Mouse (Mus musculus) hematopoietic stem cell, adult 5-6 weeks (primary cell): ENCODE results near the gene Dbil5. TPM values are rescaled to one million over a fixed set of nuclear protein-coding genes. Genes with fewer than 3 reads are reported as not detected.
A peak's percentile ranks its signal among the peaks of the same experiment; 100 is the strongest.
"Not testable (repeated sequence)": the region's sequence is repeated elsewhere in the genome, so short reads cannot be mapped to it uniquely, and the experiment has no call there.

Source experiments
- ATAC-seq, 2 experiments: fragments of 125-278 bp in 1 of 2; replicated peaks in 1 of 2; 2 replicates each; pipeline ENCODE4 v1.8.0; 2016 to 2017; ENCODE audit warnings: inconsistent platforms in 2 of 2, mild to moderate bottlenecking in 2 of 2, moderate number of reproducible peaks in 2 of 2, low read depth in 1 of 2, moderate TSS enrichment in 1 of 2; ENCODE audit not compliant: low FRiP score in 2 of 2, poor library complexity in 2 of 2, severe bottlenecking in 2 of 2, insufficient read depth in 1 of 2, low TSS enrichment in 1 of 2
- total RNA-seq: library from RNA; stranded (forward); fragments of 172-1452, 232-1000 nt; gene quantifications from 2 replicates; pipeline ENCODE4 v1.2.3, GENCODE M21; 2017

Dbil5 gene
- total RNA-seq: 0.65 and 1.1 TPM in 2 replicates

- ATAC-seq: peak; percentile 96 to 99
These were observed at the start of gene Dbil5, which contains the start of gene Gemin4 for GRCm38 (mm10) chr11:76217390-76217800. Dbil5 (plus strand) TSS chr11:76217608. Gemin4 (minus strand) TSS chr11:76217664.

GRCm38 (mm10) chr11:76168976-76169375 lies 48.4 kb upstream of the Dbil5 start:
- ATAC-seq: no peak

GRCm38 (mm10) chr11:76170207-76170606 lies 47.2 kb upstream of the Dbil5 start:
- no peak for ATAC-seq

GRCm38 (mm10) chr11:76178726-76179494 lies 38.5 kb upstream of the Dbil5 start:
- peak; percentile 47 to 70 for ATAC-seq

- ATAC-seq: peak; percentile 74 to 85
These were observed 37.8 kb upstream of the Dbil5 start, which contains the start of the genes Vps53 and Fam57a for GRCm38 (mm10) chr11:76179495-76180145. Vps53 (minus strand) TSS chr11:76179647. Fam57a (plus strand) TSS chr11:76179671.

- no peak for ATAC-seq
These were observed 37.3 kb upstream of the Dbil5 start for GRCm38 (mm10) chr11:76180146-76180540.

- no peak for ATAC-seq
These were observed 33.7 kb upstream of the Dbil5 start for GRCm38 (mm10) chr11:76183745-76184144.

GRCm38 (mm10) chr11:76186908-76187307 lies 30.5 kb upstream of the Dbil5 start:
- no peak for ATAC-seq

GRCm38 (mm10) chr11:76196275-76196976 lies 21.0 kb upstream of the Dbil5 start:
- ATAC-seq: no peak

GRCm38 (mm10) chr11:76196977-76197469 lies 20.4 kb upstream of the Dbil5 start:
- ATAC-seq: no peak

- peak; percentile 82 to 89 for ATAC-seq
These were observed 15.4 kb upstream of the Dbil5 start for GRCm38 (mm10) chr11:76201761-76202674.

GRCm38 (mm10) chr11:76206793-76207192 lies 10.6 kb upstream of the Dbil5 start:
- ATAC-seq: no peak

GRCm38 (mm10) chr11:76210228-76210985 lies 7.0 kb upstream of the Dbil5 start:
- no peak for ATAC-seq

- ATAC-seq: not testable (repeated sequence)
These were observed 5.8 kb upstream of the Dbil5 start for GRCm38 (mm10) chr11:76211595-76211994.

- ATAC-seq: no peak
These were observed 3.6 kb upstream of the Dbil5 start for GRCm38 (mm10) chr11:76213841-76214240.

GRCm38 (mm10) chr11:76215011-76215410 lies 2.4 kb upstream of the Dbil5 start:
- no peak for ATAC-seq
